In genomic region chr16:8823661-8824060, GRCm38 (mm10) we compare ENCODE assay signal across 10 mouse cellular contexts. TPM values are rescaled to one million over a fixed set of nuclear protein-coding genes. Genes with fewer than 3 reads are reported as not detected.
A peak's percentile ranks its signal among the peaks of the same experiment; 100 is the strongest.
DNase-seq lines count a peak whose midpoint lies in the region; ATAC-seq lines count a peak whose summit lies in the region.
"Had no signal": no experiment of that assay in that cellular context is flagged by ENCODE, and none has a peak within 500 bp of the region (broad histone marks: within the 10 kb centered on the region; RNA-seq: fewer than 3 reads in every experiment).

No protein-coding gene starts in this region.

- peaks cover 3% of the 10 kb centered on the region; the same call in 1 of the 2 replicates for H3K27me3 ChIP-seq in liver, embryonic 13.5 days
- H3K27me3 ChIP-seq: limb, embryonic 13.5 days had no signal

- no peaks in the 10 kb centered on the region for H3K36me3 ChIP-seq in liver, embryonic 13.5 days
- H3K36me3 ChIP-seq: limb, embryonic 13.5 days had no signal

- H3K4me1 ChIP-seq in liver, embryonic 13.5 days (replicated peaks): peaks cover 33% of the 10 kb centered on the region
- H3K4me1 ChIP-seq: limb, embryonic 13.5 days had no signal

- no peak overlapping the region for H3K4me3 ChIP-seq in liver, embryonic 13.5 days (replicated peaks)
- H3K4me3 ChIP-seq: limb, embryonic 13.5 days had no signal

- H3K9me3 ChIP-seq in liver, embryonic 13.5 days (replicated peaks): no peaks in the 10 kb centered on the region
- H3K9me3 ChIP-seq: limb, embryonic 13.5 days had no signal

- H3K9ac ChIP-seq in liver, embryonic 13.5 days: peak overlapping the region; percentile 34; the same call in 1 of the 2 replicates
- H3K9ac ChIP-seq: limb, embryonic 13.5 days had no signal

- H3K27ac ChIP-seq in liver, embryonic 13.5 days: peak overlapping the region; percentile 81
- H3K27ac ChIP-seq: limb, embryonic 13.5 days had no signal

- WGBS in liver, embryonic 13.5 days (ENCODE audit: insufficient replicate concordance): 30% methylated on average over 2 of the region's 2 CpGs

- no peak for DNase-seq in frontal cortex, postnatal 10 days (ENCODE audit: low spot score in 2 of 2)
- DNase-seq in 3T3-L1 (ENCODE audit: low read depth, low spot score) (peak; percentile 77), adipocyte (ENCODE audit: low spot score) (peak; percentile 56)
- peak; percentile 43 for DNase-seq in liver, embryonic 13.5 days
- DNase-seq in cerebellum, adult 9-11 months: no peak
- no peak for DNase-seq in urinary bladder, adult 2 months (ENCODE audit: low spot score)
- DNase-seq in cerebellum, postnatal 14 days: no peak
- DNase-seq: gastrocnemius, postnatal 36 days had no signal

- ATAC-seq in frontal cortex, adult (ENCODE audit: low TSS enrichment): peak; percentile 60
- peak; percentile 79 for ATAC-seq in liver, embryonic 13.5 days (ENCODE audit: low read depth)

- 0 out of 2 replicates have a peak overlapping the region, but pooled peaks have one; percentile 28 for H3K4me2 ChIP-seq in liver, embryonic 13.5 days
- H3K4me2 ChIP-seq: limb, embryonic 13.5 days had no signal

RNA-seq across cellular contexts. Expression of gene 1810013L24Rik, which starts 6.2 kb away (rescaled TPM):
- polyA plus RNA-seq in liver, embryonic 13.5 days (2015; fragmentation: Nextera tagmentation; extraction: Ambion mirVana): 14.0 and 14.6 TPM in 2 replicates
- 38.5 and 48.2 TPM in 2 replicates for polyA plus RNA-seq in urinary bladder, adult 2 months (2012; rRNA removed)

RNA-seq across cellular contexts. Expression of gene Usp7, which starts 31.6 kb away (rescaled TPM):
- 26.5 and 26.8 TPM in 2 replicates for polyA plus RNA-seq in liver, embryonic 13.5 days (2015; fragmentation: Nextera tagmentation; extraction: Ambion mirVana)
- polyA plus RNA-seq in urinary bladder, adult 2 months (2012; rRNA removed): 61.8 and 67.7 TPM in 2 replicates

Comparison
In these comparisons a context has a peak if more than half of its experiments do, and no peak if none do; other contexts are left out.
1. DNase-seq: peak in 3T3-L1 (single experiment), adipocyte (single experiment) and liver, embryonic 13.5 days (single experiment); none in frontal cortex, postnatal 10 days (0 of 2), cerebellum, adult 9-11 months (single experiment), urinary bladder, adult 2 months (single experiment) and cerebellum, postnatal 14 days (0 of 2).